Mouse (Mus musculus) lung, adult 2 months (tissue): ENCODE measurements around the gene B130006D01Rik.

Experiments used
- CTCF ChIP-seq: fragments of 200-500 bp; IDR thresholded peaks from 2 replicates; pipeline ENCODE4 v1.5.1; 2011; ENCODE audit warnings: mild to moderate bottlenecking, low read length, control low read depth; ENCODE audit not compliant: insufficient read depth
- POLR2A ChIP-seq: fragments of 200-500 bp; IDR thresholded peaks from 2 replicates; pipeline ENCODE4 v1.6.1; 2011; ENCODE audit warnings: low read depth, mild to moderate bottlenecking, control low read depth, low read length, borderline replicate concordance; ENCODE audit errors: extremely low read depth

DNA sequence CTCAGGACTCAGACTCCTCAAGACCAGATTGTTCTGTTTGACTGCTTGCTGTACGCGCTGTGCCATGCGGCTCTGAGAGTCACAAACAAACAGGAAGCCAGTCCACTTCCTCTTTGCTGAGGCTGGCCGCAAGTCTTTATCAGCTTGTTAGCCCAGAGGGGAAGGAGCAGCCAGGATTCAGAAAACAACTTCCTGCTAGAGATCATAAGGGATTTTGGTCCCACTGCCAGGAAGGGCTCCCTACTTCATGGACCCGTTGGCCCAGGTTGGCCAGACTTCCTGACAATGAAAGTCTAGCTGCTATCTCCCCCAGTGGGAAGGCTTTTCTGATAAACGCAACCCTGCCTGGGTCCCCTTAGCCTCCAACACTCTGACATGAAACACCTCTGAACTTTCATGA is 34.9 kb upstream of the B130006D01Rik start:
- TF ChIP-seq POLR2A (peak; percentile 60; the same call in 1 of the 2 replicates), CTCF (no peak)
